Mouse (Mus musculus) right cerebral cortex, postnatal 10 days (tissue): Measurements from ENCODE around the gene Ppp6r3.

Experiments used
- DNase-seq, 2 experiments: peaks; one replicate each; pipeline ENCODE4 v3.0.0; 2021; ENCODE audit warnings: low spot score in 2 of 2

The Ppp6r3 gene

GRCm38 (mm10) chr19:3528646-3529045 is 46.9 kb downstream of the Ppp6r3 start:
- DNase-seq: no peak

GRCm38 (mm10) chr19:3527531-3527930 is 48.0 kb downstream of the Ppp6r3 start:
- DNase-seq: no peak

- DNase-seq: no peak
These were observed 55.9 kb downstream of the Ppp6r3 start for GRCm38 (mm10) chr19:3519471-3520169.

GRCm38 (mm10) chr19:3497216-3497615 is 78.3 kb downstream of the Ppp6r3 start:
- no peak for DNase-seq

GRCm38 (mm10) chr19:3489826-3490225 is 85.7 kb downstream of the Ppp6r3 start:
- DNase-seq: no peak

- no peak for DNase-seq
These were observed 92.7 kb downstream of the Ppp6r3 start for GRCm38 (mm10) chr19:3482831-3483230.

- no peak for DNase-seq
These were observed 95.4 kb downstream of the Ppp6r3 start for GRCm38 (mm10) chr19:3480101-3480500.

GRCm38 (mm10) chr19:3476996-3477395 is 98.6 kb downstream of the Ppp6r3 start:
- peak; percentile 47 to 70 for DNase-seq

GRCm38 (mm10) chr19:3471218-3471617 is 104.3 kb downstream of the Ppp6r3 start:
- no peak for DNase-seq

- DNase-seq: peak in 1 of 2 experiments; percentile 51
These were observed 108.0 kb downstream of the Ppp6r3 start for GRCm38 (mm10) chr19:3467574-3467973.

- no peak for DNase-seq
These were observed 115.6 kb downstream of the Ppp6r3 start for GRCm38 (mm10) chr19:3459986-3460385.

GRCm38 (mm10) chr19:3458331-3459099 is 117.0 kb downstream of the Ppp6r3 start:
- no peak for DNase-seq

- DNase-seq: no peak
These were observed 117.8 kb downstream of the Ppp6r3 start for GRCm38 (mm10) chr19:3457700-3458099.

GRCm38 (mm10) chr19:3451649-3452048 is 123.9 kb downstream of the Ppp6r3 start:
- peak in 1 of 2 experiments; percentile 46 for DNase-seq

GRCm38 (mm10) chr19:3451170-3451569 is 124.4 kb downstream of the Ppp6r3 start:
- peak; percentile 81 to 83 for DNase-seq

GRCm38 (mm10) chr19:3450714-3451113 is 124.8 kb downstream of the Ppp6r3 start:
- DNase-seq: no peak

- no peak for DNase-seq
These were observed 126.3 kb downstream of the Ppp6r3 start for GRCm38 (mm10) chr19:3449248-3449647.

GRCm38 (mm10) chr19:3447348-3447747 is 128.2 kb downstream of the Ppp6r3 start:
- no peak for DNase-seq

GRCm38 (mm10) chr19:3441092-3441491 is 134.5 kb downstream of the Ppp6r3 start:
- no peak for DNase-seq

GRCm38 (mm10) chr19:3440667-3441066 is 134.9 kb downstream of the Ppp6r3 start:
- no peak for DNase-seq

GRCm38 (mm10) chr19:3437980-3438379 is 137.6 kb downstream of the Ppp6r3 start:
- DNase-seq: no peak

- DNase-seq: no peak
These were observed 138.7 kb downstream of the Ppp6r3 start for GRCm38 (mm10) chr19:3436840-3437239.

- DNase-seq: no peak
These were observed 139.7 kb downstream of the Ppp6r3 start for GRCm38 (mm10) chr19:3435824-3436223.
